In the genomic region with DNA sequence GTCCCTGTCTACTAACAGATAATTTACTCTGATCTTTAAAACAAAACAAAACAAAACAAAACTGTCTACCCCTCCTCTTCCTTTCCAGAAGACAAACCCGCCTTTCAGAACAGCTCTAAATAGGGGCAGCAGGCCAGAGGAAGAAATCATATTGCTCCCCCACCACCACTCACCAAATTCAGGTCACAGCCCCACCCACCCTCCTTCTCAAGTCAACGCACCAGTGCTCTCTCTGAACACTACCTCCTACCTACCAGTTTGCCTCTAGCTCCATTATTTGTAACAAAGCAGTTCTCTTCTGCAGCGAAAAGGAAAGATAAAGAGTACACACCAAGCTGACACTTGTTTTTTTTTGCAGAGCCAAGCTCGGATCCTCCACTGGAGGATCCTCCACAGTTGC, we compare ENCODE assay signal across 9 mouse cellular contexts. TPM values are rescaled to one million over a fixed set of nuclear protein-coding genes. Genes with fewer than 3 reads are reported as not detected.
A peak's percentile ranks its signal among the peaks of the same experiment; 100 is the strongest.
DNase-seq lines count a peak whose midpoint lies in the region; ATAC-seq and TF ChIP-seq lines count a peak whose summit lies in the region.
"Had no signal": no experiment of that assay in that cellular context is flagged by ENCODE, and none has a peak within 500 bp of the region (broad histone marks: within the 10 kb centered on the region; RNA-seq: fewer than 3 reads in every experiment).

No protein-coding gene starts in this region.

- no peak for ATAC-seq in lung, postnatal 0 days
- ATAC-seq in limb, embryonic 13.5 days (ENCODE audit: low FRiP score, low read depth) = no peak

- H3K4me2 ChIP-seq in lung, postnatal 0 days (replicated peaks; ENCODE audit: low read depth, low read length) = peak overlapping the region; percentile 64; the same call in 1 of the 2 replicates
- H3K4me2 ChIP-seq in limb, embryonic 13.5 days (replicated peaks) = peak overlapping the region; percentile 87

- H3K4me3 ChIP-seq in lung, postnatal 0 days (ENCODE audit: low read depth, low read length) = peak overlapping the region; percentile 36; the same call in 1 of the 2 replicates
- peak overlapping the region; percentile 57 for H3K4me3 ChIP-seq in limb, embryonic 13.5 days

- no peak for TF ChIP-seq EP300 in lung, postnatal 0 days (IDR thresholded peaks at IDR 0.05)

- H3K27me3 ChIP-seq in lung, postnatal 0 days (replicated peaks; ENCODE audit: insufficient read depth, low read length) = 0 out of 2 replicates have a peak, but pooled peaks cover 3% of the 10 kb centered on the region
- H3K27me3 ChIP-seq in limb, embryonic 13.5 days = peaks cover 11% of the 10 kb centered on the region

- no peak for TF ChIP-seq CTCF in lung, postnatal 0 days (IDR thresholded peaks at IDR 0.05)

- H3K9ac ChIP-seq in lung, postnatal 0 days (replicated peaks; ENCODE audit: low read depth) = no peak overlapping the region
- H3K9ac ChIP-seq in limb, embryonic 13.5 days = no peak overlapping the region

- H3K36me3 ChIP-seq in lung, postnatal 0 days (ENCODE audit: insufficient read depth, low read length) = no peaks in the 10 kb centered on the region
- H3K36me3 ChIP-seq in limb, embryonic 13.5 days = no peaks in the 10 kb centered on the region

- no peak overlapping the region for H3K27ac ChIP-seq in lung, postnatal 0 days (ENCODE audit: low read length)
- no peak overlapping the region for H3K27ac ChIP-seq in limb, embryonic 13.5 days

- DNase-seq in cerebellum, postnatal 36 days = peak; percentile 11 to 24
- DNase-seq in cerebellum, adult 8-10 months = no peak
- no peak for DNase-seq in lung, postnatal 0 days (ENCODE audit: low spot score)
- DNase-seq in lung, postnatal 25 days (ENCODE audit: low spot score) = no peak
- DNase-seq in spleen, postnatal 36 days (ENCODE audit: low spot score in 2 of 2) = peak; percentile 68 to 72
- DNase-seq in adrenal gland, postnatal 25 days = no peak
- DNase-seq in thymus, adult 18-20 months = no peak
- DNase-seq: right cerebral cortex, postnatal 4 days had no signal

- 36% methylated on average over 4 of the region's 4 CpGs for WGBS in lung, postnatal 0 days
- 52% methylated on average over 4 of the region's 4 CpGs for WGBS in limb, embryonic 13.5 days

- no peaks in the 10 kb centered on the region for H3K4me1 ChIP-seq in lung, postnatal 0 days (ENCODE audit: insufficient read depth, low read depth, low read length)
- H3K4me1 ChIP-seq in limb, embryonic 13.5 days = 0 out of 2 replicates have a peak, but pooled peaks cover 12% of the 10 kb centered on the region

- H3K9me3 ChIP-seq in lung, postnatal 0 days (ENCODE audit: low read length) = no peaks in the 10 kb centered on the region
- H3K9me3 ChIP-seq in limb, embryonic 13.5 days = no peaks in the 10 kb centered on the region

RNA-seq across cellular contexts. Expression of gene Gcnt1, which starts 17.3 kb away (rescaled TPM):
- 2.6 and 2.7 TPM in 2 replicates for polyA plus RNA-seq in lung, postnatal 0 days (2015; fragmentation: Nextera tagmentation; extraction: Ambion mirVana)
- 4.9 and 5.9 TPM in 2 replicates for polyA plus RNA-seq in limb, embryonic 13.5 days (2015; fragmentation: Nextera tagmentation; extraction: Ambion mirVana)
- 1.1 and 1.5 TPM in 2 replicates for total RNA-seq in adrenal gland, postnatal 25 days (2021)

RNA-seq across cellular contexts. Expression of gene Rfk, which starts 38.5 kb away (rescaled TPM):
- polyA plus RNA-seq in lung, postnatal 0 days (2015; fragmentation: Nextera tagmentation; extraction: Ambion mirVana) = 77.4 and 93.0 TPM in 2 replicates
- 72.0 and 77.5 TPM in 2 replicates for polyA plus RNA-seq in limb, embryonic 13.5 days (2015; fragmentation: Nextera tagmentation; extraction: Ambion mirVana)
- total RNA-seq in adrenal gland, postnatal 25 days (2021) = 198 and 236 TPM in 2 replicates

Comparison
In these comparisons a context has a peak if more than half of its experiments do, and no peak if none do; other contexts are left out.
1. DNase-seq: peak in cerebellum, postnatal 36 days (2 of 2) and spleen, postnatal 36 days (2 of 2); none in cerebellum, adult 8-10 months (single experiment), lung, postnatal 0 days (single experiment), lung, postnatal 25 days (single experiment), adrenal gland, postnatal 25 days (single experiment) and thymus, adult 18-20 months (0 of 2).